Mouse (Mus musculus) heart, embryonic 14.5 days (tissue): ENCODE data around the gene Igdcc4. TPM values are rescaled to one million over a fixed set of nuclear protein-coding genes. Genes with fewer than 3 reads are reported as not detected.

Experiments used
- ATAC-seq: fragments of 200-750 bp; cut with Nextera tagmentation; 2 replicates; pipeline ENCODE4 v1.8.0; 2017; ENCODE audit warnings: low read depth, moderate TSS enrichment; ENCODE audit not compliant: insufficient number of reproducible peaks, insufficient read depth, low FRiP score
- H3K27ac ChIP-seq, 2 experiments: fragments of 200-500 bp in 1 of 2; fragments of 300-500 bp in 1 of 2; sonication (generic) in 1 of 2; replicated peaks in 1 of 2; 2 replicates each; pipeline ENCODE4 v1.5.1; 2012 to 2014; ENCODE audit warnings: low read depth in 2 of 2, low read length in 2 of 2, control low read depth in 1 of 2, mild to moderate bottlenecking in 1 of 2, mixed read lengths in 1 of 2; ENCODE audit not compliant: control insufficient read depth in 1 of 2, insufficient read depth in 1 of 2
- H3K27me3 ChIP-seq: fragments of 300-500 bp; sonication (generic); 2 replicates; pipeline ENCODE4 v1.6.1; 2014; ENCODE audit warnings: mild to moderate bottlenecking, low read length, control low read depth; ENCODE audit not compliant: control insufficient read depth, insufficient read depth
- H3K36me3 ChIP-seq: fragments of 300-500 bp; sonication (generic); 2 replicates; pipeline ENCODE4 v1.6.1; 2014; ENCODE audit warnings: mild to moderate bottlenecking, control low read depth, low read length, mixed read lengths; ENCODE audit not compliant: control insufficient read depth, insufficient read depth
- H3K4me1 ChIP-seq, 2 experiments: fragments of 200-500 bp in 1 of 2; fragments of 300-500 bp in 1 of 2; sonication (generic) in 1 of 2; 2 replicates each; pipeline ENCODE4 v1.6.1; 2012 to 2014; ENCODE audit warnings: low read length in 2 of 2, control low read depth in 1 of 2, mixed read lengths in 1 of 2; ENCODE audit not compliant: control insufficient read depth in 2 of 2, insufficient read depth in 2 of 2
- H3K4me2 ChIP-seq: fragments of 300-500 bp; sonication (generic); 2 replicates; pipeline ENCODE4 v1.6.1; 2014; ENCODE audit warnings: mild to moderate bottlenecking, low read length
- H3K4me3 ChIP-seq, 2 experiments: fragments of 200-500 bp in 1 of 2; fragments of 300-500 bp in 1 of 2; sonication (generic) in 1 of 2; 2 replicates each; pipeline ENCODE4 v1.5.1; 2012 to 2014; ENCODE audit warnings: low read length in 2 of 2, mild to moderate bottlenecking in 2 of 2, control low read depth in 1 of 2, low read depth in 1 of 2, moderate library complexity in 1 of 2; ENCODE audit not compliant: control insufficient read depth in 1 of 2, insufficient read depth in 1 of 2
- H3K9ac ChIP-seq: fragments of 300-500 bp; sonication (generic); 2 replicates; pipeline ENCODE4 v1.6.1; 2014; ENCODE audit warnings: mild to moderate bottlenecking, low read length
- H3K9me3 ChIP-seq: fragments of 300-500 bp; sonication (generic); 2 replicates; pipeline ENCODE4 v1.6.1; 2016; ENCODE audit warnings: low read length, control low read depth; ENCODE audit not compliant: control insufficient read depth
- WGBS: fragments of 180-500 bp; shearing (Covaris S2); extraction: QIAGEN DNeasy Blood & Tissue Kit; methylation state at CpG from one replicate; pipeline ENCODE4 v1.1.7; 2014; 5-methylcytosine and 5-hydroxymethylcytosine counted together
- polyA plus RNA-seq: library from polyadenylated mRNA; unstranded; fragments of >200 nt; fragmentation: Nextera tagmentation; extraction: Ambion mirVana; gene quantifications from 2 replicates; pipeline ENCODE4 v1.2.1, GENCODE M21; 2014

Gene Igdcc4
- polyA plus RNA-seq, 1 experiment from 2014 or later: 15.7 TPM

- peak overlapping the region; percentile 98 for H3K4me2 ChIP-seq
- H3K36me3 ChIP-seq: no peaks in the 10 kb centered on the region
- H3K27ac ChIP-seq: peak overlapping the region; percentile 0 to 51; a peak in 2 of 4 replicates
- H3K9me3 ChIP-seq: peaks cover 5% of the 10 kb centered on the region
- H3K4me3 ChIP-seq: peak overlapping the region; percentile 58 to 88
- no peaks in the 10 kb centered on the region for H3K27me3 ChIP-seq
- under 1% methylated on average over 39 of the region's 39 CpGs for WGBS
- ATAC-seq: peak; percentile 20; the same call in 1 of the 2 replicates
- H3K9ac ChIP-seq: peak overlapping the region; percentile 86
- peaks cover 0 to 12% of the 10 kb centered on the region in 2 experiments; a peak in 3 of 4 replicates for H3K4me1 ChIP-seq
These were observed 545 bp downstream of the Igdcc4 start for GRCm38 (mm10) chr9:65101686-65102376.

GRCm38 (mm10) chr9:65102377-65103172 lies 1.3 kb downstream of the Igdcc4 start:
- Histone ChIP-seq H3K9ac (peak overlapping the region; percentile 86), H3K9me3 (peaks cover 5% of the 10 kb centered on the region), H3K4me3 (peak overlapping the region; percentile 58 to 88), H3K4me1 (peaks cover 0 to 12% of the 10 kb centered on the region in 2 experiments; a peak in 3 of 4 replicates), H3K27me3 (no peaks in the 10 kb centered on the region), H3K4me2 (peak overlapping the region; percentile 98), H3K36me3 (no peaks in the 10 kb centered on the region), H3K27ac (peak overlapping the region in 1 of 2 experiments; percentile 51; a peak in 2 of 4 replicates)
- 0 out of 2 replicates have a peak, but pooled peaks have one; percentile 18 for ATAC-seq
- 5% methylated on average over 36 of the region's 36 CpGs for WGBS

- peaks cover 5% of the 10 kb centered on the region for H3K9me3 ChIP-seq
- no peak for ATAC-seq
- H3K9ac ChIP-seq: peak overlapping the region; percentile 86
- H3K4me3 ChIP-seq: peak overlapping the region; percentile 58 to 88
- 55% methylated on average over 8 of the region's 8 CpGs for WGBS
- H3K27ac ChIP-seq: no peak overlapping the region
- H3K27me3 ChIP-seq: no peaks in the 10 kb centered on the region
- H3K36me3 ChIP-seq: no peaks in the 10 kb centered on the region
- peaks cover 0 to 12% of the 10 kb centered on the region in 2 experiments; a peak in 3 of 4 replicates for H3K4me1 ChIP-seq
- H3K4me2 ChIP-seq: peak overlapping the region; percentile 98
These were observed 2.0 kb downstream of the Igdcc4 start for GRCm38 (mm10) chr9:65103173-65103752.

- no peak overlapping the region for H3K4me3 ChIP-seq
- no peaks in the 10 kb centered on the region for H3K36me3 ChIP-seq
- no peak overlapping the region for H3K27ac ChIP-seq
- no peak overlapping the region for H3K9ac ChIP-seq
- no peak for ATAC-seq
- H3K4me2 ChIP-seq: no peak overlapping the region
- peaks cover 6 to 22% of the 10 kb centered on the region in 2 experiments for H3K4me1 ChIP-seq
- WGBS: 89% methylated on average over 4 of the region's 4 CpGs
- H3K9me3 ChIP-seq: no peaks in the 10 kb centered on the region
- no peaks in the 10 kb centered on the region for H3K27me3 ChIP-seq
These were observed 5.5 kb downstream of the Igdcc4 start for GRCm38 (mm10) chr9:65106821-65107220.

- WGBS: 85% methylated on average over 1 of the region's 1 CpGs
- peaks cover 6 to 14% of the 10 kb centered on the region in 2 experiments for H3K4me1 ChIP-seq
- no peak overlapping the region for H3K9ac ChIP-seq
- no peak overlapping the region for H3K27ac ChIP-seq
- H3K4me2 ChIP-seq: no peak overlapping the region
- no peak overlapping the region for H3K4me3 ChIP-seq
- no peaks in the 10 kb centered on the region for H3K27me3 ChIP-seq
- H3K36me3 ChIP-seq: no peaks in the 10 kb centered on the region
- no peaks in the 10 kb centered on the region for H3K9me3 ChIP-seq
- no peak for ATAC-seq
These were observed 6.6 kb downstream of the Igdcc4 start for GRCm38 (mm10) chr9:65107893-65108292.

- H3K9ac ChIP-seq: peak overlapping the region; percentile 61
- H3K27me3 ChIP-seq: no peaks in the 10 kb centered on the region
- ATAC-seq: no peak
- peak overlapping the region; percentile 15 to 18; a peak in 3 of 4 replicates for H3K4me3 ChIP-seq
- peak overlapping the region; percentile 59 for H3K4me2 ChIP-seq
- peaks cover 6 to 10% of the 10 kb centered on the region in 2 experiments for H3K4me1 ChIP-seq
- H3K36me3 ChIP-seq: no peaks in the 10 kb centered on the region
- H3K9me3 ChIP-seq: no peaks in the 10 kb centered on the region
- peak overlapping the region in 1 of 2 experiments; percentile 53; a peak in 2 of 4 replicates for H3K27ac ChIP-seq
- 18% methylated on average over 24 of the region's 24 CpGs for WGBS
These were observed 8.1 kb downstream of the Igdcc4 start for GRCm38 (mm10) chr9:65109132-65110072.
